Mouse (Mus musculus): ENCODE results near the gene Ubfd1. TPM values are rescaled to one million over a fixed set of nuclear protein-coding genes. Genes with fewer than 3 reads are reported as not detected.
A peak's percentile ranks its signal among the peaks of the same experiment; 100 is the strongest.

Gene Ubfd1
- 37.5 and 39.5 TPM in 2 replicates for polyA plus RNA-seq (2015; fragmentation: Nextera tagmentation; extraction: Ambion mirVana)

- peak; percentile 95 for DNase-seq (ENCODE audit: low spot score)
Observed at GRCm38 (mm10) chr7:122066945-122067516, at the start of gene Ubfd1, which contains the start of gene Ears2. Gene Ubfd1, plus strand, starts transcription at chr7:122067175. Gene Ears2, minus strand, starts transcription at chr7:122067263.

- no peak for DNase-seq (ENCODE audit: low spot score)
Observed at GRCm38 (mm10) chr7:122018247-122018646, 48.7 kb upstream of the Ubfd1 start.

- no peak for DNase-seq (ENCODE audit: low spot score)
Observed at GRCm38 (mm10) chr7:122018978-122019377, 48.0 kb upstream of the Ubfd1 start.

- DNase-seq (ENCODE audit: low spot score), result no peak
Observed at GRCm38 (mm10) chr7:122020273-122020666, 46.7 kb upstream of the Ubfd1 start.

GRCm38 (mm10) chr7:122020667-122021354 is 46.2 kb upstream of the Ubfd1 start, which contains the start of gene Gga2:
Gene Gga2, minus strand, starts transcription at chr7:122021222.
- peak; percentile 82 for DNase-seq (ENCODE audit: low spot score)

GRCm38 (mm10) chr7:122022131-122022530 is 44.8 kb upstream of the Ubfd1 start:
- DNase-seq (ENCODE audit: low spot score), result no peak

- DNase-seq (ENCODE audit: low spot score), result no peak
Observed at GRCm38 (mm10) chr7:122033371-122033770, 33.6 kb upstream of the Ubfd1 start.

- no peak for DNase-seq (ENCODE audit: low spot score)
Observed at GRCm38 (mm10) chr7:122034348-122034747, 32.6 kb upstream of the Ubfd1 start.

- DNase-seq (ENCODE audit: low spot score), result no peak
Observed at GRCm38 (mm10) chr7:122044106-122044505, 22.9 kb upstream of the Ubfd1 start.

GRCm38 (mm10) chr7:122045181-122045634 is 21.8 kb upstream of the Ubfd1 start:
- no peak for DNase-seq (ENCODE audit: low spot score)

- no peak for DNase-seq (ENCODE audit: low spot score)
Observed at GRCm38 (mm10) chr7:122045711-122046110, 21.3 kb upstream of the Ubfd1 start.

GRCm38 (mm10) chr7:122046813-122047212 is 20.2 kb upstream of the Ubfd1 start:
- DNase-seq (ENCODE audit: low spot score), result no peak

GRCm38 (mm10) chr7:122048191-122048590 is 18.8 kb upstream of the Ubfd1 start:
- DNase-seq (ENCODE audit: low spot score), result no peak

GRCm38 (mm10) chr7:122050834-122051233 is 16.1 kb upstream of the Ubfd1 start:
- no peak for DNase-seq (ENCODE audit: low spot score)

GRCm38 (mm10) chr7:122056633-122057032 is 10.3 kb upstream of the Ubfd1 start:
- no peak for DNase-seq (ENCODE audit: low spot score)

- no peak for DNase-seq (ENCODE audit: low spot score)
Observed at GRCm38 (mm10) chr7:122065656-122066055, 1.3 kb upstream of the Ubfd1 start.

- peak; percentile 8 for DNase-seq (ENCODE audit: low spot score)
Observed at GRCm38 (mm10) chr7:122066102-122066944, 652 bp upstream of the Ubfd1 start.

GRCm38 (mm10) chr7:122067517-122068381 is 774 bp downstream of the Ubfd1 start:
- DNase-seq (ENCODE audit: low spot score), result peak; percentile 4

- no peak for DNase-seq (ENCODE audit: low spot score)
Observed at GRCm38 (mm10) chr7:122074374-122074773, 7.4 kb downstream of the Ubfd1 start.

- DNase-seq (ENCODE audit: low spot score), result no peak
Observed at GRCm38 (mm10) chr7:122079798-122080554, 13.0 kb downstream of the Ubfd1 start.

Measured in thymus, postnatal 0 days (tissue).